Mouse (Mus musculus) heart, adult 9 months (tissue): ENCODE measurements around the gene Ndufaf4.
"Not testable (repeated sequence)": the region's sequence is repeated elsewhere in the genome, so short reads cannot be mapped to it uniquely, and the experiment has no call there.

Experiments used
- DNase-seq, 2 experiments: peaks; one replicate each; pipeline ENCODE4 v3.0.0; 2022; ENCODE audit warnings: low spot score in 2 of 2

The Ndufaf4 gene

DNA sequence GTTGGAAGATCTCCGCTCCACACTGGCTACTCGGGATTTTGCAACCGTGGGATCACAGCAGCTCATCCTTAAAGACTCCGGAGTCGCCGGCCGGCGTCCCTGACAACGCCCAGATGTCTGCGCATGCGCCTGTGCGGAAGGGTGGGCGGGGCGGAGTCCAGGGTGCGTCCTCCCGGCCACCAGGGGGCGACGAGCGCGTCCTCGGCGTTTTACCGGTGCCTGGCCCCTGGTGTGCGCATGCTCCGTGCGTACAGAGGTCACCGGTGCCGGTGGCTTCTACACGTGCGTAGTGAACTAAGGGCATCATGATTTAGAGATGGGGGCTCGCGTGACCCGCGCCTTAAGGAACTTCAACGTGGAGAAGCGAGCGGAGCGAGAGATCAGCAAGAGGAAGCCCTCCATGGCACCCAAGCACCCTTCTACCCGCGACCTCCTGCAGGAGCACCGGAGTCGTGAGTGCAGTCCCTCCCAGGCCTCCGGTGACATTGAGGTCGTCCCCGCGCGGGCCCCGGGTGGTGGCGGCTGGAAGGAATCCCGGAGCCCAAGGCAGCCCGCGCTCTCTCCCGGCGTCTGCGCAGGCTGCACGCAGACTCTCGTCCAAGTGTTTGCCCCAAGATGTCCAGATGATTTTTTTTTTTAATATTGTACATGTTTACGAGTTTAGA is at the start of gene Ndufaf4:
Ndufaf4 (plus strand) TSS at position 233 of the 665 bp plus-strand sequence.
- DNase-seq: peak; percentile 93 to 96

DNA sequence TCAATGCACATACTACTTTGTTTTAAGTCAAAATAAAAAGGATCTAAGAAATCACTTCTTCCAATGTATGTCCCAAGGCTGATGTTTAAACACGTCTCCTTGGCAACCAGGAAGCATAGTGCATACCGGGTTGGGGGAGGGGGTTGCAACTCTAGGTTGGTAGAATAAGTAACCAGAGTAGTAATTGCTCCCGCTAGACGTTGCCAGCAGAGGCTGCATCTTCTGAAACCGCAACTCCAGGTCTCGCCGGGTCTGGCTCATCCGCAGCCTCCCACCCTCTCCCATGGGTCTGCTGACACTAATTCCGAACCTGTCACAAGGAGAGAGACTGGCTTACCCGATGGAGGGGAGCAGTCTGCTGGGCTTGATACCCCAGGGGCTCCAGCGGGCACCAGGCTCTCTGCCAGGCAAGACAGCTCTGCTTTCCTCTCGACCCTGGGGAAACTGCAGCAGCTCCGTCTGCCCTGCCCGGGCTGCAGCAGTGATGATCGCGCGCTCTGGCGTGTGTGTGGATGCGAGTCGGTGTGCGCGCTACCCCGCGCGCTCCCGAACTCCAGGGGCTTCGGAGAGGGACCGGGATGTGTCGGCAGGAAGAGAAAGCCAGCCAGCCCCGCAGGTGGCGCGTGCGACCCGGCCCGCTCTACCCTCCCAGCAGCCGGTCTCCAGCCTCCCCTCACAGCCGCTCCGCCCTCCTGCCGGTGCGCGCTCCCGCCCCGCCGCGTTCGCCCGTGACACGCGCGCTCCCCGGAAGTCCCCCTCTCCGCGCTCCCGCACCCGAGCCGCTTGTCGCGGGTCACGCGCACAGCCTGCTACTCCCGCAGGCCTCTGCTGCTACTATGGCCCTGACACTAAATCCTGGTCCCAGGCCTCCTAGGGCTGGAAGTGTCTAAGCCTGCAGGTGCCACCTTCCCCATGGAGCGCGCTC is 47.2 kb upstream of the Ndufaf4 start, which contains the start of gene Klhl32:
Klhl32 (minus strand) TSS at position 724 of the 925 bp plus-strand sequence.
- DNase-seq: peak; percentile 39 to 50

- no peak for DNase-seq
Measured at GRCm38 (mm10) chr4:24865691-24866090, 32.2 kb upstream of the Ndufaf4 start.

- no peak for DNase-seq
Measured at GRCm38 (mm10) chr4:24869230-24869629, 28.7 kb upstream of the Ndufaf4 start.

DNA sequence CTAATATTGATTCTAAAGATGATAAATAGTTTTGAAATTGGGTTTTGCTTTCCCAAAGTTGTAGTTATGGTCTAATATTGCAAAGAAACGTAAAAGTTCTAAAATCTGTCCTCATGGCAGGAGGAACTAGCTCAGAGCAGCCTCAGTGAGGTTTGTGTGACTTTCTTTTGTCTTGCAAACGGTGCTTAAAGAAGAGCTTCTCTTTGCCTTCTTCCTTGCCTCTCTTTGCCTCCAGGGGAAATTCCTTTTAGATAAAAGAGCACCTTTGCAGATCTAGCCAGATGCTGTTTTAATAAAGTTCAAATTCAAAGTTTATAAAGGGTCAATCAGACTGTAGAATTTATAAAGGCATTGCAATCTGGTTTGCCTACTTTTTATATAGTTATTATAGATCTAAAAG is 8.5 kb upstream of the Ndufaf4 start:
- not testable (repeated sequence) for DNase-seq

- DNase-seq: not testable (repeated sequence)
Measured at GRCm38 (mm10) chr4:24892293-24892692, 5.6 kb upstream of the Ndufaf4 start.

DNA sequence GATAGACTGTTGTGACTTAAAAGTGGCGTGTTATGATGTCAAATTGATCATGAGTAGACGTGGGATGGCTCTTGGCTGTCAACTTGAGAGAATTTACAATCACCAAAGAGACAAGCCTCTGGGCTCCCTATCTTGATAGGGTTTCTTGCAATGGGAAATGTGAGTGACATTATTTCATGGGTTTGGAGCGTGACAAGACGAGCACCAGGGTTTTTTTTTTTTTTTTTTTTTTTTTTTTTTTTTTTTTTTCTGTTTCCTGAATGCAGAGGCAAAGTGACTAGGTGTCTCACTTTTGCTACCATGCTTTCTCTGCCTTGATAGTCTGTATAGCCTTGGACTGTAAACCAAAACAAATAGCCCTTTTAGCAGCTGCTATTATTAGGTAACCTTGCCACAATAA is 3.3 kb upstream of the Ndufaf4 start:
- DNase-seq: no peak

- DNase-seq: peak; percentile 13 to 24
Measured at GRCm38 (mm10) chr4:24896829-24897228, 1.1 kb upstream of the Ndufaf4 start.

- no peak for DNase-seq
Measured at GRCm38 (mm10) chr4:24897351-24897750, 532 bp upstream of the Ndufaf4 start.

- DNase-seq: no peak
Measured at GRCm38 (mm10) chr4:24898636-24899035, 753 bp downstream of the Ndufaf4 start.

DNA sequence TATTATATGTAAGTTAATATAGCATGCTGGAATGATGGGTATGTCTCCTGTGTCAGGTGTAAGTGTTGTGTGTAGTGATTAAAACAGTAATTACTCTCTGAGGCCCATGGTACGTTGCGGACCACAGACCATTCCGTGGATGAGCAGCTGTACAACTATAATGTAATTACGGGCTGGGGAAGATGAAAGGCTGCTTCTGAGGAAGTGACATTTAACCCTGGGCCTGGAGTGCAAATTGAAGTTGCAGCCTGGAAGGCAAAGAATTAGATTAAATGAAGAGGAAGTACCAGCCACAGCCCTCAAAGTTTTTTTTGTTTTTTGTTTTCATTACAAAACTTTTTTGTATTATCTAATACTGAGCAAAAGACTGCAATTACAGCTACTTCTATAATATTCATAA is 1.3 kb downstream of the Ndufaf4 start:
- no peak for DNase-seq

GRCm38 (mm10) chr4:24907745-24908144 is 9.9 kb downstream of the Ndufaf4 start:
- no peak for DNase-seq

- no peak for DNase-seq
Measured at GRCm38 (mm10) chr4:24915631-24916030, 17.7 kb downstream of the Ndufaf4 start.

DNA sequence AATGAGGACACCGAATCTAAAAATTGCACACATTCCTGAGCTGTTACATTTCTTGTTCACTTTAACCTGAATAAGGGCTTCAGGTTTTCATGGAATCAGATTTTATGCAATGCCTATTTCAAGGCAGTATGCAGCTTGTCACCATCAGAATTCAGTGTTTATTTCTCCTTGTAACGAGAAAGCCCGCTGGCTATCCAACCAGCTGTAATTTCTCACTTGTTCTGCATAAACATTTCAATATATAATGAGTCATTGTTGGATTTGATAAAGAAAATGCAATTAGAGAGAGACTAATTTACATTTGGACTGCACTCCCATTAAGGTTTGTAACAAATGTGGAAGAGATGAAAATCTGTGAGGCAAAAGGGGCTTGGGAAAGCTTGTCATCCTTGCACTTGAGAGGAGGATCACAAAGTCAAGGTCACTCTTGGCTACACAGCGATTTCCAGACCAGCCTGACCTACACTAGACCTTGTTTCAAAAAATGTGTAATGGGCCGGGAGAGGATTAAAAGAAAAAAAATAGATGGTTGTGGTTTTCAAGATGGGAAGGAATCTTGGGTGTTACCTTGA is 22.2 kb downstream of the Ndufaf4 start:
- no peak for DNase-seq

- DNase-seq: no peak
Measured at GRCm38 (mm10) chr4:24924726-24925125, 26.8 kb downstream of the Ndufaf4 start.

GRCm38 (mm10) chr4:24928260-24928780 is 30.4 kb downstream of the Ndufaf4 start:
- DNase-seq: no peak

DNA sequence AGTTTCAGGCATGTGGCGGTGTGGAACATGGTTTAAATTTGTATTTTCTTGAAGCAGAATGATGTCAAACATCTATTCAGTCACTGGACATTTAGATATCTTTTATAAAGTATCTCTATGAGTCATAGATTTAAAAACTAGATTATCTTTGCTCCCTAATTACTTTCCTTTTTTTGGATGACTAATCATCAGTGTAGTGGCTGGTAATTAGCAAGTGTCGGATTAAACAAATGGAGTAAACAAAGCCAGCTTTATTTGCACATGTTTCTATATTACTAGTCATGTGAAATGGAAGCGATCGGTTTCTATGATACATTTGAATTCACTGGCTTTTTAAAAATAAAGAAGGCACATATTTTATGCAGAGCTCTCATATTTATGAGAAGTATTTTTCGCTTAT is 31.0 kb downstream of the Ndufaf4 start:
- DNase-seq: no peak

- DNase-seq: no peak
Measured at GRCm38 (mm10) chr4:24942728-24943424, 45.0 kb downstream of the Ndufaf4 start.
